Mouse (Mus musculus) lung, embryonic 14.5 days (tissue): ENCODE data around the gene Nme1. TPM values are rescaled to one million over a fixed set of nuclear protein-coding genes. Genes with fewer than 3 reads are reported as not detected.
"Not testable (repeated sequence)": the region's sequence is repeated elsewhere in the genome, so short reads cannot be mapped to it uniquely, and the experiment has no call there.

ENCODE experiments used
- ATAC-seq: fragments of 200-750 bp; cut with Nextera tagmentation; 2 replicates; pipeline ENCODE4 v1.8.0; 2017; ENCODE audit warnings: mild to moderate bottlenecking, moderate TSS enrichment, moderate library complexity; ENCODE audit not compliant: insufficient read depth
- DNase-seq: peaks from one replicate; pipeline ENCODE4 v3.0.0-alpha.2; 2015
- H3K27ac ChIP-seq: fragments of 300-500 bp; sonication (generic); 2 replicates; pipeline ENCODE4 v1.5.1; 2014; ENCODE audit warnings: low read depth, mild to moderate bottlenecking, moderate library complexity
- H3K27me3 ChIP-seq: fragments of 300-500 bp; sonication (generic); 2 replicates; pipeline ENCODE4 v1.6.1; 2014; ENCODE audit warnings: low read length, control low read depth; ENCODE audit not compliant: insufficient read depth
- H3K36me3 ChIP-seq: fragments of 300-500 bp; sonication (generic); 2 replicates; pipeline ENCODE4 v1.6.1; 2014; ENCODE audit warnings: control low read depth; ENCODE audit not compliant: insufficient read depth
- H3K4me1 ChIP-seq: fragments of 300-500 bp; sonication (generic); 2 replicates; pipeline ENCODE4 v1.6.1; 2014; ENCODE audit warnings: antibody characterized with exemption, control low read depth; ENCODE audit not compliant: insufficient read depth
- H3K4me2 ChIP-seq: fragments of 300-500 bp; sonication (generic); 2 replicates; pipeline ENCODE4 v1.6.1; 2014; ENCODE audit warnings: mild to moderate bottlenecking
- H3K4me3 ChIP-seq: fragments of 300-500 bp; sonication (generic); 2 replicates; pipeline ENCODE4 v1.5.1; 2014; ENCODE audit warnings: low read depth, low read length
- H3K9ac ChIP-seq: fragments of 300-500 bp; sonication (generic); 2 replicates; pipeline ENCODE4 v1.6.1; 2014
- H3K9me3 ChIP-seq: fragments of 300-500 bp; sonication (generic); 2 replicates; pipeline ENCODE4 v1.6.1; 2016; ENCODE audit warnings: low read depth, low read length, control low read depth
- CTCF ChIP-seq: IDR thresholded peaks from 2 replicates; pipeline ENCODE4 v1.5.1; 2016; ENCODE audit warnings: antibody characterized with exemption, low read depth
- WGBS: fragments of 180-500 bp; shearing (Covaris S2); extraction: QIAGEN DNeasy Blood & Tissue Kit; methylation state at CpG from one replicate; pipeline ENCODE4 v1.1.7; 2014; 5-methylcytosine and 5-hydroxymethylcytosine counted together
- polyA plus RNA-seq: library from polyadenylated mRNA; unstranded; fragments of >200 nt; fragmentation: Nextera tagmentation; extraction: Ambion mirVana; gene quantifications from 2 replicates; pipeline ENCODE4 v1.2.1, GENCODE M21; 2014

Gene Nme1
- polyA plus RNA-seq, 1 experiment from 2014 or later: 197 TPM

GRCm38 (mm10) chr11:93954738-93955255, 13.5 kb downstream of the Nme1 start:
- DNase-seq (no peak), ATAC-seq (peak; percentile 15; the same call in 1 of the 2 replicates)
- Histone ChIP-seq H3K4me1 (peaks cover 12% of the 10 kb centered on the region; the same call in 1 of the 2 replicates), H3K9ac (peak overlapping the region; percentile 82), H3K36me3 (peaks cover 62% of the 10 kb centered on the region), H3K4me2 (peak overlapping the region; percentile 86), H3K27me3 (no peaks in the 10 kb centered on the region), H3K9me3 (no peaks in the 10 kb centered on the region), H3K4me3 (peak overlapping the region; percentile 71), H3K27ac (peak overlapping the region; percentile 92)
- 36% methylated on average over 13 of the region's 13 CpGs for WGBS
- TF ChIP-seq CTCF: no peak

DNA sequence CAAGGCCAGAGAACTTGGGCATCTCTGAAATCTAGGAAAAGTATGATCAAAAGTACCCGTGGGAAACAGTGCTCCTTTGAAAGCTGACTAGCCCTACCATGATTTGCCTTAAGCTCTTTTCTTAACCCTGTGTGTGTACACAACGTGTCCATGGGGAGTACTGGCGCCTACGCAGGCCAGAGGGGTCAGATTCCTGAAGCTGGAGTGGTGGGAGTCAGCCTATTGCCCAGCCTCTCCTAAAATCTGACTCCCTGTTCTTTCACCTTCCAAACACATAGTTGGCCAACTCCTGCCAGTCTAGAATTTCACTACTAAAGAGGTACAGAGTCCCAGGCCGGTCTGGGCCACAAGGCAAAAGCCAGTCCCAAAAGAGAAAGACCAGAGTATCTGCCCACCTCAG, 15.9 kb downstream of the Nme1 start:
- Histone ChIP-seq H3K36me3 (peaks cover 57% of the 10 kb centered on the region), H3K4me1 (peaks cover 12% of the 10 kb centered on the region; the same call in 1 of the 2 replicates), H3K9ac (no peak overlapping the region), H3K27ac (no peak overlapping the region), H3K27me3 (no peaks in the 10 kb centered on the region), H3K4me3 (no peak overlapping the region), H3K9me3 (no peaks in the 10 kb centered on the region), H3K4me2 (peak overlapping the region; percentile 19; the same call in 1 of the 2 replicates)
- no peak for TF ChIP-seq CTCF
- ATAC-seq (no peak), DNase-seq (no peak)
- 44% methylated on average over 5 of the region's 5 CpGs for WGBS

- DNase-seq (no peak), ATAC-seq (no peak)
- 81% methylated on average over 1 of the region's 1 CpGs for WGBS
- H3K4me2 ChIP-seq: no peak overlapping the region
- H3K27ac ChIP-seq: no peak overlapping the region
- 0 out of 2 replicates have a peak, but pooled peaks cover 8% of the 10 kb centered on the region for H3K4me1 ChIP-seq
- H3K9me3 ChIP-seq: no peaks in the 10 kb centered on the region
- H3K4me3 ChIP-seq: no peak overlapping the region
- peaks cover 60% of the 10 kb centered on the region for H3K36me3 ChIP-seq
- no peak for TF ChIP-seq CTCF
- no peak overlapping the region for H3K9ac ChIP-seq
- no peaks in the 10 kb centered on the region for H3K27me3 ChIP-seq
Observed at GRCm38 (mm10) chr11:93950045-93950444, 18.3 kb downstream of the Nme1 start.

GRCm38 (mm10) chr11:93948887-93949567, 19.3 kb downstream of the Nme1 start:
- Histone ChIP-seq H3K36me3 (peaks cover 57% of the 10 kb centered on the region), H3K4me1 (0 out of 2 replicates have a peak, but pooled peaks cover 4% of the 10 kb centered on the region), H3K4me2 (no peak overlapping the region), H3K4me3 (no peak overlapping the region), H3K27me3 (no peaks in the 10 kb centered on the region), H3K9me3 (no peaks in the 10 kb centered on the region), H3K9ac (no peak overlapping the region), H3K27ac (no peak overlapping the region)
- WGBS: 87% methylated on average over 9 of the region's 9 CpGs
- ATAC-seq (no peak), DNase-seq (no peak)
- TF ChIP-seq CTCF: no peak

DNA sequence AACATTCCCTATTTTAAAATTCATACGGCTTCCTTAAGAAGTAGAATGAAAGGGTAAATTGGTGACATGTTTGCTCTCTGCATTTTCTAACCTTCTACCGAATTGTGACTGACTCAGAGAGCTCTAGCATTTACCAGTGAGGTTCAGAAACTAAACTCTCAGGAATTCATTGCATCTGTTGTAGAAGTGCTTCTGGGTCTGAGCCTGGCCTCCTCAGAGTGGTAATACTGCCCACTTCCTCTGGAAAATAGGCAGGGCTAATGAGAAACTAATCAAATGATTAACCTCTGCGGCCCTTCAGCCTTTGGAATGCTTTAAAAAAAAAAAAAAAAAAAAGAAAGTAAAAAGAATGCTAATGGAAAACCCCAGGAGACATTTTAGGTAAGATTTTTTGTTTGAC, 23.3 kb downstream of the Nme1 start:
- ATAC-seq (no peak), DNase-seq (no peak)
- no peaks in the 10 kb centered on the region for H3K4me1 ChIP-seq
- peaks cover 38% of the 10 kb centered on the region for H3K36me3 ChIP-seq
- TF ChIP-seq CTCF: no peak
- no peak overlapping the region for H3K4me2 ChIP-seq
- no peak overlapping the region for H3K9ac ChIP-seq
- H3K9me3 ChIP-seq: no peaks in the 10 kb centered on the region
- H3K4me3 ChIP-seq: no peak overlapping the region
- H3K27me3 ChIP-seq: no peaks in the 10 kb centered on the region
- 84% methylated on average over 3 of the region's 3 CpGs for whole genome bisulfite sequencing
- H3K27ac ChIP-seq: no peak overlapping the region

- Histone ChIP-seq H3K9me3 (no peaks in the 10 kb centered on the region), H3K27ac (no peak overlapping the region), H3K36me3 (peaks cover 42% of the 10 kb centered on the region), H3K4me3 (no peak overlapping the region), H3K4me2 (no peak overlapping the region), H3K9ac (no peak overlapping the region), H3K4me1 (no peaks in the 10 kb centered on the region), H3K27me3 (no peaks in the 10 kb centered on the region)
- DNase-seq (no peak), ATAC-seq (no peak)
- 71% methylated on average over 2 of the region's 2 CpGs for WGBS
- TF ChIP-seq CTCF: no peak
Observed at GRCm38 (mm10) chr11:93940906-93941305, 27.4 kb downstream of the Nme1 start.

- H3K9ac ChIP-seq: no peak overlapping the region
- no peak for ATAC-seq
- H3K27ac ChIP-seq: no peak overlapping the region
- H3K27me3 ChIP-seq: no peaks in the 10 kb centered on the region
- H3K4me2 ChIP-seq: no peak overlapping the region
- DNase-seq: peak; percentile 24
- peaks cover 86% of the 10 kb centered on the region for H3K36me3 ChIP-seq
- TF ChIP-seq CTCF: peak; percentile 18; the same call in 1 of the 2 replicates
- H3K4me3 ChIP-seq: no peak overlapping the region
- no peaks in the 10 kb centered on the region for H3K4me1 ChIP-seq
- no peaks in the 10 kb centered on the region for H3K9me3 ChIP-seq
Observed at GRCm38 (mm10) chr11:93929106-93929505, 39.2 kb downstream of the Nme1 start.

DNA sequence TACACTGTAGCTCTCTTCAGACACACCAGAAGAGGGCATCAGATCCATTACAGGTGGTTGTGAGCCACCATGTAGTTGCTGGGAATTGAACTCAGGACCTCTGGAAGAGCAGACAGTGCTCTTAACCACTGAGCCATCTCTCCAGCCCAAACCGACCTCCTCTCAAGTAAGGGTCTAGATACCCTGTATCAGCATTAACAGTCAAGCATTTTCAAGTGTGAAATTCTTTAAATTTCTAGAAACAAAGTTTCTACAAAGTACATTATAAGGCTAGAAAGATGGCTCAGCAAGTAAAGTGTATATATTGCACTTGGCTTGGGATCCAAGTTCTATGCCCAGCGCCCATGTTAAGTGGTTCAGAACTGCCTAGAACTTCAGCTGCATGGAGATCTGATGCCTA, 53.3 kb downstream of the Nme1 start:
- H3K36me3 ChIP-seq: peaks cover 86% of the 10 kb centered on the region
- H3K27me3 ChIP-seq, DNase-seq, H3K27ac ChIP-seq, ATAC-seq, H3K4me2 ChIP-seq, H3K4me1 ChIP-seq, H3K9ac ChIP-seq, H3K4me3 ChIP-seq, H3K9me3 ChIP-seq: not testable (repeated sequence)
- 91% methylated on average over 2 of the region's 2 CpGs for WGBS
